Mouse (Mus musculus) hindbrain, postnatal 0 days (tissue): ENCODE measurements around the gene Eif4b. TPM values are rescaled to one million over a fixed set of nuclear protein-coding genes. Genes with fewer than 3 reads are reported as not detected.

Experiments
- ATAC-seq: fragments of 200-750 bp; cut with Nextera tagmentation; 2 replicates; pipeline ENCODE4 v1.8.0; 2017; ENCODE audit warnings: mild to moderate bottlenecking, moderate TSS enrichment, moderate library complexity
- DNase-seq: peaks from one replicate; pipeline ENCODE4 v3.0.0-alpha.2; 2015; ENCODE audit warnings: low spot score
- H3K27ac ChIP-seq: fragments of 300-500 bp; sonication (generic); 2 replicates; pipeline ENCODE4 v1.5.1; 2014; ENCODE audit warnings: mild to moderate bottlenecking
- H3K27me3 ChIP-seq: fragments of 300-500 bp; sonication (generic); 2 replicates; pipeline ENCODE4 v1.6.1; 2014; ENCODE audit warnings: low read length, mixed read lengths; ENCODE audit not compliant: insufficient read depth
- H3K36me3 ChIP-seq: fragments of 300-500 bp; sonication (generic); 2 replicates; pipeline ENCODE4 v1.6.1; 2014; ENCODE audit warnings: low read length, mixed read lengths; ENCODE audit not compliant: insufficient read depth
- H3K4me1 ChIP-seq: fragments of 300-500 bp; sonication (generic); 2 replicates; pipeline ENCODE4 v1.6.1; 2014; ENCODE audit warnings: antibody characterized with exemption, low read length, mixed read lengths; ENCODE audit not compliant: insufficient read depth
- H3K4me2 ChIP-seq: fragments of 300-500 bp; sonication (generic); 2 replicates; pipeline ENCODE4 v1.6.1; 2014; ENCODE audit warnings: low read depth, mild to moderate bottlenecking, low read length, moderate library complexity, mixed read lengths
- H3K4me3 ChIP-seq: fragments of 300-500 bp; sonication (generic); 2 replicates; pipeline ENCODE4 v1.5.1; 2014; ENCODE audit warnings: low read length
- H3K9ac ChIP-seq: fragments of 300-500 bp; sonication (generic); replicated peaks from 2 replicates; pipeline ENCODE4 v1.6.1; 2014; ENCODE audit warnings: mild to moderate bottlenecking, low read length, moderate library complexity, mixed read lengths
- H3K9me3 ChIP-seq: fragments of 300-500 bp; sonication (generic); 2 replicates; pipeline ENCODE4 v1.6.1; 2016; ENCODE audit warnings: low read length, mixed read lengths
- CTCF ChIP-seq: IDR thresholded peaks from 2 replicates; pipeline ENCODE4 v1.5.1; 2016; ENCODE audit warnings: antibody characterized with exemption, control low read depth, low read depth
- WGBS: fragments of 180-500 bp; shearing (Covaris S2); extraction: QIAGEN DNeasy Blood & Tissue Kit; methylation state at CpG from one replicate; pipeline ENCODE4 v1.1.7; 2014; 5-methylcytosine and 5-hydroxymethylcytosine counted together
- polyA plus RNA-seq: library from polyadenylated mRNA; unstranded; fragments of >200 nt; fragmentation: Nextera tagmentation; extraction: Ambion mirVana; gene quantifications from 2 replicates; pipeline ENCODE4 v1.2.1, GENCODE M21; 2015
- total RNA-seq: library from RNA; depleted of rRNA; stranded (reverse); fragments of >200 nt; gene quantifications from 2 replicates; pipeline ENCODE4 v1.2.3, GENCODE M21; 2014

The Eif4b gene
- total and polyA plus RNA-seq, 2 experiments from 2014 or later: 65.1 to 114 TPM

DNA sequence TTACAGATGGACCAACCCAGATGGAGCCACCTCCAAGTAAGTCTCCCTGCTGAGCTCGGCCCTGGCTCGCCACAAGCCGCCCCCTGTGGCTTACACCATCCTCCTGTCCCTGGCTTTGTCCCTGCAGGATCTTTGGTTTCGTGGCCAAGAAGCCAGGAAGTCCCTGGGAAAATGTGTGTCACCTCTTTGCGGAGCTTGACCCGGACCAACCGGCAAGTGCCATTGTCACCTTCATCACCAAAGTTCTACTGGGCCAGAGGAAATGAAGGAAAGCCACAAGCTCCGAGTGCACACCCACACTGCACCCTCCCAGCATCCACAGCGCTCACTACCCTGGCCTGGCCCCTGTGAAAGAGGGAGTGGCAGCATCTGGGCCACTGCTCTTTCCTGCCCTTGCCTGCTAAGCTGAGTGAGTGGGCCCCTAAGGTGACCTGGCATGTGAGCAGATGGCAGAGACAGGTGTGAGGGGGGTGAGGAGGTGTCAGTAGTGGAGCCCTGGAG is 42.2 kb downstream of the Eif4b start:
- H3K36me3 ChIP-seq: peaks cover 19% of the 10 kb centered on the region; the same call in 1 of the 2 replicates
- no peaks in the 10 kb centered on the region for H3K9me3 ChIP-seq
- H3K9ac ChIP-seq: no peak overlapping the region
- peaks cover 17% of the 10 kb centered on the region for H3K4me1 ChIP-seq
- H3K4me3 ChIP-seq: no peak overlapping the region
- WGBS: 52% methylated on average over 9 of the region's 9 CpGs
- H3K4me2 ChIP-seq: no peak overlapping the region
- no peaks in the 10 kb centered on the region for H3K27me3 ChIP-seq
- TF ChIP-seq CTCF: no peak
- peak overlapping the region; percentile 78; the same call in 1 of the 2 replicates for H3K27ac ChIP-seq
- DNase-seq (no peak), ATAC-seq (no peak)

GRCm38 (mm10) chr15:102116753-102117415 is 43.3 kb downstream of the Eif4b start:
- H3K9ac ChIP-seq: peak overlapping the region; percentile 30; the same call in 1 of the 2 replicates
- TF ChIP-seq CTCF: peak; percentile 23; the same call in 1 of the 2 replicates
- H3K4me1 ChIP-seq: peaks cover 17% of the 10 kb centered on the region
- no peaks in the 10 kb centered on the region for H3K9me3 ChIP-seq
- ATAC-seq (peak; percentile 71), DNase-seq (peak; percentile 84)
- 33% methylated on average over 11 of the region's 11 CpGs for WGBS
- peak overlapping the region; percentile 78 for H3K27ac ChIP-seq
- H3K27me3 ChIP-seq: no peaks in the 10 kb centered on the region
- peaks cover 24% of the 10 kb centered on the region; the same call in 1 of the 2 replicates for H3K36me3 ChIP-seq
- H3K4me3 ChIP-seq: no peak overlapping the region
- no peak overlapping the region for H3K4me2 ChIP-seq

GRCm38 (mm10) chr15:102117461-102118443 is 44.2 kb downstream of the Eif4b start:
- Histone ChIP-seq H3K36me3 (peaks cover 25% of the 10 kb centered on the region; the same call in 1 of the 2 replicates), H3K4me3 (no peak overlapping the region), H3K4me1 (peaks cover 17% of the 10 kb centered on the region), H3K9me3 (no peaks in the 10 kb centered on the region), H3K27ac (peak overlapping the region; percentile 78), H3K9ac (peak overlapping the region; percentile 30; the same call in 1 of the 2 replicates), H3K27me3 (no peaks in the 10 kb centered on the region), H3K4me2 (no peak overlapping the region)
- DNase-seq (peak; percentile 64), ATAC-seq (peak; percentile 22; the same call in 1 of the 2 replicates)
- 54% methylated on average over 19 of the region's 19 CpGs for WGBS
- peak; percentile 72 for TF ChIP-seq CTCF

DNA sequence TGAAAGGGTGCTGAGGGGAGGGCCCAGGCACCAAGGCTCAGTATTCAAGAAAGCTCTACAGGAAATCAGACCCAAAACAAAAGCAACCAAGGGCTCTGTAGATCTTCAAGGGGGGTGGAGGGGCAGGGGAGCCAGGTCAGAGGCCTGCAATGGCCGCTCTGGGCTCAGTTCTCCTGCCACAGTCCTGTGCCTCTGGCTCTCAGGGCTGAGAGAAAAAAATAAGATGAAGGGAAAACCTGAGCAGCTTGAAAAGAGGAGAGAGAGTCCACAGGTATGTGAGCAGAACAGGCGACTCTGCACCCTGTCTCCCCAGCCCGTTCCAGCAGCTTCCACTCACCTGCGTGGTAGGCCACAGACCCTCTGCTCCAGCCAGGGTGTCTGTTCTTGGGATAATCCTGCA is 45.0 kb downstream of the Eif4b start:
- Histone ChIP-seq H3K9me3 (no peaks in the 10 kb centered on the region), H3K27me3 (no peaks in the 10 kb centered on the region), H3K4me3 (no peak overlapping the region), H3K36me3 (peaks cover 28% of the 10 kb centered on the region; the same call in 1 of the 2 replicates), H3K4me1 (peaks cover 17% of the 10 kb centered on the region), H3K4me2 (no peak overlapping the region), H3K9ac (no peak overlapping the region), H3K27ac (peak overlapping the region; percentile 78; the same call in 1 of the 2 replicates)
- WGBS: 83% methylated on average over 4 of the region's 4 CpGs
- ATAC-seq (no peak), DNase-seq (no peak)
- TF ChIP-seq CTCF: no peak

DNA sequence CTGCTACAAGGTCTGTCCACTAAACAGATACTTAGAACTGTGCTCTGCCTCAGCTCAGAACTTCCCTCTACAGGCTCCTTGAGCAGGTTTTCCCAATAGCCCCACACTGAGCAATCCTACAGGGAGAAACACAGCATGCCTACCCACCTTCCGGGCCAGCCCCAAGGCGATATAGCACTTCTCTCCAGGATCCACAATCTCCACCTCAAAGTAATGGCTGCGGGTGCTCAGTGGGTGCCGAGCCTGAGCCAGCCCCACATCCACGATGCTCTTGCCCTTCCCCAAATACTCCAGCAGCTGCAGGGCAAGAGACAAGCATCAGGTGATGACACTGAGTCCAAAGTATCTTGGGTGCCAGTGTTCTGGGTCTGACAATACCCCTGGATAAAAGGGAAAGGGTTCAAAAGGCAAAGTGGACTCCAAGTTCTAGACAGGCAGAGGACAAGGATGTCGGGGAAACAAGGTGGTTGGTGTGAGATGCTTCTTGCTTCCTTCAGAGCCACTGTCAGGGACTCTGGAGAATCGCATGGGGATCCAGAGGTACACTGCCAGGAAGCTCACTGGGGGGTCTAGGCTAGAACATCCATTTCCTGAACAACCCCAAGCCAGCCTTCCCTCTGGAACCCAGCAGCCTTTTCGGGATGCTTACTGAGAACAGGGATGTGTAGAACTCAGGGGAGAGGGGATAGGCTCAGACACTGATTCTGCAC is 45.7 kb downstream of the Eif4b start:
- H3K27ac ChIP-seq: peak overlapping the region; percentile 41; the same call in 1 of the 2 replicates
- WGBS: 72% methylated on average over 8 of the region's 8 CpGs
- DNase-seq: no peak
- ATAC-seq: no peak
- no peak overlapping the region for H3K9ac ChIP-seq
- H3K4me2 ChIP-seq: no peak overlapping the region
- no peak overlapping the region for H3K4me3 ChIP-seq
- peaks cover 17% of the 10 kb centered on the region for H3K4me1 ChIP-seq
- H3K27me3 ChIP-seq: no peaks in the 10 kb centered on the region
- no peaks in the 10 kb centered on the region for H3K9me3 ChIP-seq
- no peak for TF ChIP-seq CTCF
- H3K36me3 ChIP-seq: peaks cover 28% of the 10 kb centered on the region; the same call in 1 of the 2 replicates

DNA sequence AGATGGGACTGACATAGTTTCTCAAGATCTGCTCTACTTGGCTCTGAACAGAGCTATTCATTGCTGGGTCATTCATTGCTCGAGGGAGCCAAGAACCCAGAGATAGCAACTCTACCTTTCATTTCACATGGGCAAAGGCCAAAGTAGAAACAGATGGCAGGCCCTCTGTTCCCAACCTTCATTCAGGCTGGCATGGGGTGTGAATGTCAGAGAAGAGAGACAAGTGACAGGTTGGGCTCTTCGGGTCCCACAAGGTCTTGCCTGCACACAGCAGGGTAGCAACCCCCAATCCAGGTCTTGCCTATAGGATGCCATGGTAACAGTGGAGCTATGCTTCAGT is 46.2 kb downstream of the Eif4b start:
- 46% methylated on average over 2 of the region's 2 CpGs for WGBS
- no peak for TF ChIP-seq CTCF
- no peak for ATAC-seq
- Histone ChIP-seq H3K4me2 (no peak overlapping the region), H3K4me1 (peaks cover 17% of the 10 kb centered on the region), H3K36me3 (peaks cover 29% of the 10 kb centered on the region; the same call in 1 of the 2 replicates), H3K4me3 (no peak overlapping the region), H3K27ac (peak overlapping the region; percentile 41; the same call in 1 of the 2 replicates), H3K9me3 (no peaks in the 10 kb centered on the region), H3K27me3 (no peaks in the 10 kb centered on the region), H3K9ac (no peak overlapping the region)
- DNase-seq: no peak
